Mouse (Mus musculus): ENCODE results near the gene Pdcl3. TPM values are rescaled to one million over a fixed set of nuclear protein-coding genes. Genes with fewer than 3 reads are reported as not detected.

The Pdcl3 gene
- polyA plus RNA-seq, 1 experiment from 2014 or later = 161 TPM

DNA sequence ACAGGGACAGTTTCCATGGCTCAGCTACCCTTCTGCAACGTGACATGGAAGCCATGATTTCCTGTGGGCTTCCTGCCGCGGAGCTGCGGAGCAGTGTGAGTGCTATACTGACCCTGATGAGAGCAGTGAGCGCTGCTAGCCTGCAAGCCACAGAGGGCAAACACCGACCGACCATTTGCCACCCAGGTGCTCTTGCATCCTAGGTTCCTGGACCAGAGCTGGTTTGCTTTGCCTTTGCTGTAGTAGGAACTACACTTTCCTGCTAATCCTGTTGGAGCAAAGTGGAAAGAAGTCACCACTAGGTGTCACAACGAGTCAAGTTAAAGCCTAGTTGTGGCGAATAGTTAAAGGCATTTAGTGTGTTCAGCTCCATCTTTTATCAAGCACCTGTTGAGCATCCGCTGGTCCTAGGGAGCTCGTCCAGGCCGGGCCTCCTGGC, 25.2 kb downstream of the Pdcl3 start:
- H3K27me3 ChIP-seq (ENCODE audit: control insufficient read depth, insufficient read depth, low read length) = no peaks in the 10 kb centered on the region
- WGBS = 24% methylated on average over 12 of the region's 12 CpGs
- DNase-seq (ENCODE audit: low spot score, missing footprints) (peak; percentile 93), ATAC-seq (ENCODE audit: low FRiP score) (0 out of 2 replicates have a peak, but pooled peaks have one; percentile 35)
- no peak overlapping the region for H3K4me2 ChIP-seq
- no peak overlapping the region for H3K9ac ChIP-seq (ENCODE audit: low read length)
- H3K9me3 ChIP-seq (ENCODE audit: control insufficient read depth, low read length) = no peaks in the 10 kb centered on the region
- H3K36me3 ChIP-seq (ENCODE audit: control insufficient read depth, insufficient read depth, low read length) = no peaks in the 10 kb centered on the region
- no peaks in the 10 kb centered on the region for H3K4me1 ChIP-seq (ENCODE audit: control insufficient read depth, insufficient read depth, low read length)
- H3K4me3 ChIP-seq (ENCODE audit: low read depth, low read length) = no peak overlapping the region
- H3K27ac ChIP-seq (ENCODE audit: low read depth, low read length) = no peak overlapping the region

DNA sequence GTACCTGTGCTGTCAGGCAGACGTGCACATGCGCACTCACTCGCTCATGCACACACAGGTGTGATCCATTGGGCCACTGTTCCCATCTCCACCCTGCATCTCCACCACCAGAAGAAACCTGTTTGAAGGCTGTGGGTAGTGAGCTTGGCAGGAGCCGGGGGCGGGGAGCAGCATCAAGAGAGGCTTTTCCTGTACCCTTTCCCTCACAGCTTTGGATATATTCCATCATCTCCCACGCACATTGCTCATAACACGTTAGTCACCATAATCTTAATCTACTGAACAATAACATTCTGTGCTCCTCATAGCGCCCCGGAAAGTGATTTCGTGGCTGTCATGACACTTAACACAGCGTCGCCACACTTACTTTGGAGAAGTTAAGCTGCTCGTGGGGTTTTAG, 27.2 kb downstream of the Pdcl3 start:
- Histone ChIP-seq H3K36me3 (ENCODE audit: control insufficient read depth, insufficient read depth, low read length) (no peaks in the 10 kb centered on the region), H3K4me1 (ENCODE audit: control insufficient read depth, insufficient read depth, low read length) (no peaks in the 10 kb centered on the region), H3K27me3 (ENCODE audit: control insufficient read depth, insufficient read depth, low read length) (no peaks in the 10 kb centered on the region), H3K27ac (ENCODE audit: low read depth, low read length) (no peak overlapping the region), H3K4me2 (no peak overlapping the region), H3K4me3 (ENCODE audit: low read depth, low read length) (no peak overlapping the region), H3K9ac (ENCODE audit: low read length) (no peak overlapping the region), H3K9me3 (ENCODE audit: control insufficient read depth, low read length) (no peaks in the 10 kb centered on the region)
- DNase-seq (ENCODE audit: low spot score, missing footprints) (no peak), ATAC-seq (ENCODE audit: low FRiP score) (no peak)
- 92% methylated on average over 13 of the region's 13 CpGs for WGBS

DNA sequence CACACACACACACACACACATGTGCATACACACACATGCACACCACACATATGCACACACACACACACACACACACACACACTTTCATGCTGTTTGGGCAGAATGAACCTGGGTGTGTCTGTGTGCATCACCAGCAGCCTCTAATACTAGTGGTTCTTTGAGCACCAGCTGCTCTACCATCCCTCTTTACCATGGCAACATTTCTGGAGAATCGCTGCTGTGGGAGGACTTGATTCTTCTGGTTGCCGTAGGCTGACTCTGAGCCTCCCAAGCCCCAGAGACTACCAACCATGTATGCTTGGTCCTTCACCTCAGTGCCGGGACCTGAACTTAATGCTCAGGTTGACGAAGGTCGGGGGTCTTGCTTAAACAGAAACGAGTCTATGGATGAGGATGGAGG, 28.4 kb downstream of the Pdcl3 start:
- ATAC-seq (ENCODE audit: low FRiP score) (no peak), DNase-seq (ENCODE audit: low spot score, missing footprints) (no peak)
- H3K9ac ChIP-seq (ENCODE audit: low read length) = no peak overlapping the region
- no peak overlapping the region for H3K4me2 ChIP-seq
- WGBS = 88% methylated on average over 6 of the region's 6 CpGs
- H3K27me3 ChIP-seq (ENCODE audit: control insufficient read depth, insufficient read depth, low read length) = no peaks in the 10 kb centered on the region
- no peaks in the 10 kb centered on the region for H3K4me1 ChIP-seq (ENCODE audit: control insufficient read depth, insufficient read depth, low read length)
- H3K27ac ChIP-seq (ENCODE audit: low read depth, low read length) = no peak overlapping the region
- no peaks in the 10 kb centered on the region for H3K36me3 ChIP-seq (ENCODE audit: control insufficient read depth, insufficient read depth, low read length)
- no peak overlapping the region for H3K4me3 ChIP-seq (ENCODE audit: low read depth, low read length)
- H3K9me3 ChIP-seq (ENCODE audit: control insufficient read depth, low read length) = no peaks in the 10 kb centered on the region

DNA sequence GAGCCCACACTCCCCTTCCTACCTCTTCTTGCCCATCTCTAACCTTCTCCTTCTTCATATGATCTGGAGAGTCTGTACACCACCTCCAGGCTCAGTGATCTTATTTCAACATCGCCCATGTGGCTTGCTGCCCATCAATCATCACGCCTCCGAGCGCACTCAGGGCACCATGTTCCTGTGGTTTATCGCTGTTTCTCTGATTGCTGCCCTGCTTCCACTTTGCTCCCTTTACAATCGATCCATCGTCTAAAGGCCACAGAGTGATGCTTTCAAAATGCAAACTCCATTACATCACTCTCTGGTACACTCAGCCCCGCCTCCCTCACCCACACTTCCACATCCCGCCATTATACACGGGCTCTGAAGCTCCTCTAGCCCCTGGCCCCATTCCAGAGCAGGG, 30.1 kb downstream of the Pdcl3 start:
- H3K4me3 ChIP-seq (ENCODE audit: low read depth, low read length) = no peak overlapping the region
- H3K27me3 ChIP-seq (ENCODE audit: control insufficient read depth, insufficient read depth, low read length) = no peaks in the 10 kb centered on the region
- H3K27ac ChIP-seq (ENCODE audit: low read depth, low read length) = no peak overlapping the region
- ATAC-seq (ENCODE audit: low FRiP score) (no peak), DNase-seq (ENCODE audit: low spot score, missing footprints) (no peak)
- H3K9me3 ChIP-seq (ENCODE audit: control insufficient read depth, low read length) = no peaks in the 10 kb centered on the region
- WGBS = 92% methylated on average over 10 of the region's 10 CpGs
- no peak overlapping the region for H3K4me2 ChIP-seq
- no peaks in the 10 kb centered on the region for H3K4me1 ChIP-seq (ENCODE audit: control insufficient read depth, insufficient read depth, low read length)
- no peak overlapping the region for H3K9ac ChIP-seq (ENCODE audit: low read length)
- no peaks in the 10 kb centered on the region for H3K36me3 ChIP-seq (ENCODE audit: control insufficient read depth, insufficient read depth, low read length)

DNA sequence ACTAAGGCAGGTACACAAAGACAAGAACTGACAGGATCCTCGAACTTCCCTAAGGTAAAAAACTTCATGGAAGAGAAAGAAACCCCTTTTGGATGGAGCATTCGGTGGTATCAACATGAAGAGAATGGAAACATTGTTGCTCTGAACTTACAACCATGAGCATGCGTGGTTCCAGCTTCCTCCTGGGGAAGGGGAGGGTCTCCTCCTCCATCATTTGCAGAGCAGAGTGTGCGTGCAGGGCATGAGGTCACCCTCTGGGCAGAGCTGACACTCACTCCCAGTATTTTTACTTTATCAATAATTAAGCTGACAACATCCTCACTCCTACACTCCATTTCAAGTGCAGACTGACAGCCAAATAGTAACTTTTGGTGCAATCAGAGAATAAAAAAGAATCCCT, 32.5 kb downstream of the Pdcl3 start:
- no peaks in the 10 kb centered on the region for H3K4me1 ChIP-seq (ENCODE audit: control insufficient read depth, insufficient read depth, low read length)

DNA sequence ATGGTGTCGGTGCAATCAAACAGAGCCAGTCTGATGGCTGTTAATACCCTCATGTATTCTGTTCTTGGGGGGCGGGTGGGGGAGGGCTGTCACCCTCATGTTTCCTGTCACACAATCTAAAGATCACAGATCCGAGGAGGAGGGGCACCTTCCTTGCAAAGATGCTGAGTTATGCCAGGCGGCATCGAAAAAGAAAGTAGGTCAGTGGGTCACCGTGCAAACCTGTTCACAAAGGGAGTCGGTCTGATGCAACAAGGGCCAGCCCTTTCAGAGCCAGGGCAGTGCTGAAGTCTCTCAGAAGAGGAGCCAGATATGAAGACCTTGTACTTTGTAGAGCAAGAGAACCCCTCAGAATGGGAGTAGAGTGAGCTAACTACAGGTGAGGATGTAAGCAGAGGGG, 39.7 kb downstream of the Pdcl3 start:
- H3K4me2 ChIP-seq = 0 out of 2 replicates have a peak overlapping the region, but pooled peaks have one; percentile 3
- H3K27ac ChIP-seq (ENCODE audit: low read depth, low read length) = no peak overlapping the region
- no peak overlapping the region for H3K4me3 ChIP-seq (ENCODE audit: low read depth, low read length)
- H3K27me3 ChIP-seq (ENCODE audit: control insufficient read depth, insufficient read depth, low read length) = no peaks in the 10 kb centered on the region
- H3K9ac ChIP-seq (ENCODE audit: low read length) = no peak overlapping the region
- H3K4me1 ChIP-seq (ENCODE audit: control insufficient read depth, insufficient read depth, low read length) = peaks cover 8% of the 10 kb centered on the region
- 27% methylated on average over 7 of the region's 7 CpGs for WGBS
- no peaks in the 10 kb centered on the region for H3K9me3 ChIP-seq (ENCODE audit: control insufficient read depth, low read length)
- H3K36me3 ChIP-seq (ENCODE audit: control insufficient read depth, insufficient read depth, low read length) = no peaks in the 10 kb centered on the region
- DNase-seq (ENCODE audit: low spot score, missing footprints) (no peak), ATAC-seq (ENCODE audit: low FRiP score) (no peak)

More for the DNA sequence above, 32.5 kb downstream of the Pdcl3 start:
- Histone ChIP-seq H3K27ac (ENCODE audit: low read depth, low read length) (no peak overlapping the region), H3K4me2 (no peak overlapping the region), H3K36me3 (ENCODE audit: control insufficient read depth, insufficient read depth, low read length) (no peaks in the 10 kb centered on the region), H3K9ac (ENCODE audit: low read length) (no peak overlapping the region), H3K9me3 (ENCODE audit: control insufficient read depth, low read length) (no peaks in the 10 kb centered on the region), H3K4me3 (ENCODE audit: low read depth, low read length) (no peak overlapping the region), H3K27me3 (ENCODE audit: control insufficient read depth, insufficient read depth, low read length) (no peaks in the 10 kb centered on the region)
- ATAC-seq (ENCODE audit: low FRiP score) = no peak
- 84% methylated on average over 4 of the region's 4 CpGs for WGBS
- DNase-seq (ENCODE audit: low spot score, missing footprints) = no peak

DNA sequence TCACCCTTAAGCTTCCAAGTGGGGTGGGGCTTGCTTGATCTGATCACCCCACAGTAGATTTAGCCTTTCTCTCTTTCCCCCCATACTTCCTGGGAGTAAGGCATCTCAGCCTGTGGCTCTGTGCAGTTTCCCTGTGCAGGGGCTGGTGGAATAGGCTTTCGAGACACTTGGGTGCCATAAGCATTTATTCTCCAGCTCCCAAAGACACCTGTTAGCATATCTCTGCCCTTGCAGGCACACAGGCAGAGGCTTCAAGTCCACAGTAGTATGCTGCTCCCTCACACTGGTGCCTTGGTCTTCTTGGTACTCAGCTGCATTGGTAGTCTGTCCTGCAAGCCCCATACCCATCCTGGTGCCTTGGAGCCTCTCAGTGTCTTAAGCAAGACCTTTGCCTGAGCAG, 40.4 kb downstream of the Pdcl3 start:
- H3K36me3 ChIP-seq (ENCODE audit: control insufficient read depth, insufficient read depth, low read length) = no peaks in the 10 kb centered on the region
- no peak for ATAC-seq (ENCODE audit: low FRiP score)
- H3K9ac ChIP-seq (ENCODE audit: low read length) = no peak overlapping the region
- no peak overlapping the region for H3K4me3 ChIP-seq (ENCODE audit: low read depth, low read length)
- peaks cover 9% of the 10 kb centered on the region for H3K4me1 ChIP-seq (ENCODE audit: control insufficient read depth, insufficient read depth, low read length)
- H3K27ac ChIP-seq (ENCODE audit: low read depth, low read length) = no peak overlapping the region
- H3K4me2 ChIP-seq = no peak overlapping the region
- whole genome bisulfite sequencing = 100% methylated on average over 1 of the region's 1 CpGs
- DNase-seq (ENCODE audit: low spot score, missing footprints) = no peak
- H3K27me3 ChIP-seq (ENCODE audit: control insufficient read depth, insufficient read depth, low read length) = no peaks in the 10 kb centered on the region
- no peaks in the 10 kb centered on the region for H3K9me3 ChIP-seq (ENCODE audit: control insufficient read depth, low read length)

DNA sequence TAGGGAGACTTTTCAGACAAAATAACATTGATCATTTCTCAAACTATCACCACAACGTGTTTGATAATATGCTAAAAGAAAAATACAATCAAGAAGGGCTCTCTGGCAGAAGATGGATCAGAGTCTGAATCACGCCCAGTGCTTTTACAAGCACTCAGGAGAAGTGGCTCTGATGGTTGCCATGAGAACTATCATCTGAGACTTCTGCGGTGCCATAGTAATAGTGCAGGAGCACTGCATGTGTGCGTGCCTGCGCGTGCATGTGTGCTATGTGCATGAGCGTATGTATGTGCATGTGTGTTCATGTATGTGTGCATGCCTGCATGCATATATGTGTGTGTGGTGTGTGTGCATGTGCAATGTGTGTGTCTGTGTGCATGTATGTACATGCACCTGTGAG, 43.8 kb downstream of the Pdcl3 start:
- no peak overlapping the region for H3K4me3 ChIP-seq (ENCODE audit: low read depth, low read length)
- no peaks in the 10 kb centered on the region for H3K9me3 ChIP-seq (ENCODE audit: control insufficient read depth, low read length)
- no peaks in the 10 kb centered on the region for H3K36me3 ChIP-seq (ENCODE audit: control insufficient read depth, insufficient read depth, low read length)
- no peak for ATAC-seq (ENCODE audit: low FRiP score)
- no peak overlapping the region for H3K27ac ChIP-seq (ENCODE audit: low read depth, low read length)
- no peak for DNase-seq (ENCODE audit: low spot score, missing footprints)
- no peaks in the 10 kb centered on the region for H3K27me3 ChIP-seq (ENCODE audit: control insufficient read depth, insufficient read depth, low read length)
- 92% methylated on average over 7 of the region's 7 CpGs for WGBS
- H3K4me1 ChIP-seq (ENCODE audit: control insufficient read depth, insufficient read depth, low read length) = peaks cover 9% of the 10 kb centered on the region
- H3K9ac ChIP-seq (ENCODE audit: low read length) = no peak overlapping the region
- no peak overlapping the region for H3K4me2 ChIP-seq

DNA sequence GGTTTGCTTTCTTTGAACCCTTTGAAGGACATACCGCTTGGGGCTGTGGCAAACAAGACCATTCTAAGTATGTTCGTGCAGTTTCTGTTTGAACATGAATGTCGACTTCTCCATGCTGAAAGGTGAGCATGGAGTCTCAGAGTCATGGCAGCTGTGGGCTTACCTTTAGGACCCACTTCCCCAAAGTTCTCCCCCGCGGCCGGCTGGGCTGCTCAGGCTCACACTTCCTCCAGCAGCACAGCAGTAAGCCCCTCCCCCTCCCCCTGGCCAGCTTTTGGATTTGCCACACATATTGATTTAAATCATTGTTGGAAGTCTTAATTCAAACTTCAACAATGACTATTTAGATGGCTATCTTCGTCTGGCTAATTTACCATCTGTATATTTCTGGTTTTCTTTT, 44.7 kb downstream of the Pdcl3 start:
- Histone ChIP-seq H3K9ac (ENCODE audit: low read length) (no peak overlapping the region), H3K9me3 (ENCODE audit: control insufficient read depth, low read length) (no peaks in the 10 kb centered on the region), H3K4me3 (ENCODE audit: low read depth, low read length) (peak overlapping the region; percentile 10; the same call in 1 of the 2 replicates), H3K4me1 (ENCODE audit: control insufficient read depth, insufficient read depth, low read length) (peaks cover 7% of the 10 kb centered on the region), H3K27ac (ENCODE audit: low read depth, low read length) (no peak overlapping the region), H3K36me3 (ENCODE audit: control insufficient read depth, insufficient read depth, low read length) (no peaks in the 10 kb centered on the region), H3K27me3 (ENCODE audit: control insufficient read depth, insufficient read depth, low read length) (no peaks in the 10 kb centered on the region), H3K4me2 (peak overlapping the region; percentile 41)
- no peak for ATAC-seq (ENCODE audit: low FRiP score)
- peak; percentile 88 for DNase-seq (ENCODE audit: low spot score, missing footprints)
- 14% methylated on average over 7 of the region's 7 CpGs for WGBS

DNA sequence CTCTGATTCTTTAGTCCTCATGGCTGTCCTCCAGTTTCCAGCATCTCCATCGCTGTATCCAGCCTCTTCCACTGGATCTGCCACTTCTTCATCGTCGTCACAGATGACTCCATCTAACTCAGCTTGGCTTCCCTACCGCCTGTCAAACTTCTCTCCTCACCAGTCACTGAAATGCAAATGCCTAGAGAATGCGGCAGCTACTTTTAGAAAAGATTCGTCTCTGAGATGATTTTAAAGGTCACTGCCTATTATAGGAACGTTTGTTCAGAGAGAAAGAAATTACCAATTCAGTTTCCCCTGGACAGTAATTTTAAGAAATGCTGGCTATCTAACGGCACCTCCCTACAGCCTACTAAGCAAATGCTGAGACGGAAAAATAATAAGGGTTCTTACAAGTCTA, 50.4 kb downstream of the Pdcl3 start:
- no peak for ATAC-seq (ENCODE audit: low FRiP score)
- WGBS = 86% methylated on average over 9 of the region's 9 CpGs
- H3K36me3 ChIP-seq (ENCODE audit: control insufficient read depth, insufficient read depth, low read length) = no peaks in the 10 kb centered on the region

More for the DNA sequence above, 50.4 kb downstream of the Pdcl3 start:
- H3K4me1 ChIP-seq (ENCODE audit: control insufficient read depth, insufficient read depth, low read length) = no peaks in the 10 kb centered on the region
- no peak overlapping the region for H3K4me2 ChIP-seq
- no peaks in the 10 kb centered on the region for H3K9me3 ChIP-seq (ENCODE audit: control insufficient read depth, low read length)
- H3K9ac ChIP-seq (ENCODE audit: low read length) = no peak overlapping the region
- no peak for DNase-seq (ENCODE audit: low spot score, missing footprints)
- no peaks in the 10 kb centered on the region for H3K27me3 ChIP-seq (ENCODE audit: control insufficient read depth, insufficient read depth, low read length)
- H3K4me3 ChIP-seq (ENCODE audit: low read depth, low read length) = no peak overlapping the region
- no peak overlapping the region for H3K27ac ChIP-seq (ENCODE audit: low read depth, low read length)

Data from midbrain, embryonic 11.5 days (tissue).